Mouse (Mus musculus) spleen, adult 12 weeks (tissue): ENCODE results near the gene Casq2.
"Not testable (repeated sequence)": the region's sequence is repeated elsewhere in the genome, so short reads cannot be mapped to it uniquely, and the experiment has no call there.

ENCODE experiments used
- DNase-seq: peaks from one replicate; pipeline ENCODE4 v3.0.0; 2022; ENCODE audit warnings: low spot score

Casq2 gene

DNA sequence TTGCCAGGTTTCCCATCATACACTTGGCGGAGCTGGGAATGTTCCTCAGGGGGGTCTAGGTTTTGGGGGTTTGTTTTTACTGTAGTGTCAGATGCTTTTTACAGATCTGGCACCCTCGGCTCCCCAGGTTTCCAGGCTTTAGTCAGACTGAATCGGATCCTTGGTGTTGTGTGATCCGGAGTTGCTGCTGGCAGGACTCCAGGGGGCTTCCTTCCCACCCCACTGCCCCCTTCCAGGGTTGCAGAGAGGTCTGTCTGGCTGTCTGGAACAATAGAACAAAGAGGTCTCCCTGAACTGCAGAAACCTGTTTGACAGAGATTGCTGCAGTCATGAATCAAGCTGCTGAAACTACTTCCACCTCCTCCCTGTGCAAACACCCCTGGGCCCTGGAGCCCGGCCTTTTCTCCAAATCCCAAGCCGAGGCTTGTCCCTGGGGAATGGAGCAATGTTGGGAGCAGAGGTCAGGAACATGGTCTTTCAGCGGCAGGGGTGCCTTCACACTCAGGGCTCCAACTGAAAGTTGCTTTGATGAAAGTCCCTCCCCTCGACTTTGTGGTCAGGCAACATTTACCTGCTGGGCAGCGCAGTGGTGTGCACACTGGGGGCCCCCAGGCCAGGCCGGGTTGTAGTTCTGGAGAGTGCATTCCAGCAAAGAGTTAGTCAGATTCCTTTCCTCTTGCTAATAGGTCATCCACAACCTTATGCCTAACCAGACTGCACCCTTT lies 49.3 kb downstream of the Casq2 start:
- DNase-seq = no peak

- no peak for DNase-seq
Measured at GRCm38 (mm10) chr3:102137158-102137557, 50.9 kb downstream of the Casq2 start.

- no peak for DNase-seq
Measured at GRCm38 (mm10) chr3:102138899-102139298, 52.7 kb downstream of the Casq2 start.

- no peak for DNase-seq
Measured at GRCm38 (mm10) chr3:102140606-102141005, 54.4 kb downstream of the Casq2 start.

GRCm38 (mm10) chr3:102141451-102141850 lies 55.2 kb downstream of the Casq2 start:
- no peak for DNase-seq

GRCm38 (mm10) chr3:102141893-102142292 lies 55.7 kb downstream of the Casq2 start:
- no peak for DNase-seq

DNA sequence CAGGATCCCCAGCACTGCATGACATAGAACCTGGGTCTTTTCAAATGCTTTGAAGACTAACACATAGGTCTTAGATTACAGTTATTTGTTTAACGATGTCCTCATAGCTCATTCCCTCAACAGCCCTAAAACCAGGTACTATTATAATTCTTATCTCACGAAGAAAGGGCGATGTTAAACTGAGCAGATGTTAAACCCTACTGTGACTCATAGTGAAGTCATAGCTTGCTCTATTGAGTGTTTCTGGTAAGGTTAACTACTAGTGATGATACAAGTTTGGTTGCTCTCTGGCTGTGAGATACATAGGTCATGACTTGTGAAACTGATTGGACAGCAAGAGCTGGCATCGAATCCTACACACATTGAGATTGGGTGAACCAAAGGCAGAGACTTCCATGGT lies 56.7 kb downstream of the Casq2 start:
- DNase-seq = no peak

DNA sequence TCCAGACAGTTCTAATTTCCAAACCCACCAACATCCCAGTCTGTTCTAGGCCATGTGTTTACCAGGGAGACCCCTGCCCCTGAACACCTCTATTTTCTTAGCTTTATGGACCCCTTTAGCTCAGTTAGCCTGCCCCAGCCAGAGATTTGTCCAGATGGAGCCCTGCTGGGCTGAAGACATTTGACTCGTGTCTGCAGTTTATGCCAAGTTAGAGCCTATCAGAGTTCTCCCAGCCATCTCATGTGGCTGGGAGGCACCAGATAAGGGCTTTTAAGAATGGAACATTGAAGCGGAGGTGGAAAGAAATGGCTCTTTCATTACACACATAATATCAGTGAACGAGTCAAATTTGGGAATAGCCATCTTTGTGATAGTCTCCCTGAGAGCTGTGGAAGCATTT lies 57.3 kb downstream of the Casq2 start:
- DNase-seq = peak; percentile 12

DNA sequence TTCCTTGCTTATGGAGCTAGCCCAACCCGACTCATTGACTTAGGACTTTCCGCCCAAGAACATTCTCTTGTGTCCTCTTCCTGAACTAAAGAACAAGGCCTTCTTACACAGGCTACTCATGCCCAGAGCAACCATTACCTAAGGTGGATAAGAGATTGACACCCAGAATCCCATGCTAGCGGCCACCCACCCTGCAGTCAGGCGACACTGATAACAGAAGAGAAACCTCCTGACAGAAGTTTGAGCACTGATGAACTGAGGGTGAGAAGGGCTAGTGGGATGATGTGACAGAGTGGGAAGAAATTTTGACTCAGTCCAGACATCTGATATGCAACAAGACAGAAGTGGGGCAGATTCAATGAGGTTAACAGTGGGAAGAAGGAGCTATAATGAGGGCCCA lies 58.2 kb downstream of the Casq2 start:
- DNase-seq = peak; percentile 22

DNA sequence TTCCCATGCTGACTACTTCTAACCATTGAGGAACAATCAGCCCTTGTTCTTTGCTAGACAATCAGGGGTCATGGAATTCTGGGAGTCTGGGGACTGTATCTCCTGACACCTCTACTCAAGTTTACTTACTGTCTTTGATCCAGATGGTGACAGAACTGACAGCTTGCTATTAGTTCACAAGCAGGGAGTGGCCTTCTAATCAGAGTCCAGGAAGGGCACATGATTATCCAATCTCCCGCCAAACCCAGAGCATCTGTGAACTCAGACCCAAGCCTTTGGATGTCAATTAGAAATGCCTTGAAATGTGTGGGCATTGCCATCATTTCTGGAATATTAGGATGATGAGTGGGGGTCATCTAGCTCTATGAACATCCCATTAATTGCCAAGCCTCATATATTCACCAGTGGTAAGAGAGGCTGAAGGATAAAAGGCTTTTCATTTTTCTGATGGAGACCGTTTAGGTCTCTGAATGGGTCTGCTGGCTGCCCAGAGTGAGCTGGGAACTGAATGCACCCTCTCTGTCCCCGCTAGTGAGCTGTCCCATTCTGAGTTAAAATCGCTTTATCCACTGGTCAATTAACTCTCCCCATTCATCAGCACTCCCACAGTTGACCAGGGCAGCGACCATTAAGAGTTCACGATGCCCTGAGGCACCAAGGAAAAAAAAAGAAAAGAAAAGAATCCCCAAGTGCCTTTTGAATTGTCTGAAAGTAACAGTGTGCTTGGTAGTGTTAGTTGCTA lies 59.6 kb downstream of the Casq2 start:
- no peak for DNase-seq

- no peak for DNase-seq
Measured at GRCm38 (mm10) chr3:102146428-102146827, 60.2 kb downstream of the Casq2 start.

GRCm38 (mm10) chr3:102147189-102147588 lies 61.0 kb downstream of the Casq2 start:
- DNase-seq = no peak

- DNase-seq = no peak
Measured at GRCm38 (mm10) chr3:102149941-102150340, 63.7 kb downstream of the Casq2 start.

DNA sequence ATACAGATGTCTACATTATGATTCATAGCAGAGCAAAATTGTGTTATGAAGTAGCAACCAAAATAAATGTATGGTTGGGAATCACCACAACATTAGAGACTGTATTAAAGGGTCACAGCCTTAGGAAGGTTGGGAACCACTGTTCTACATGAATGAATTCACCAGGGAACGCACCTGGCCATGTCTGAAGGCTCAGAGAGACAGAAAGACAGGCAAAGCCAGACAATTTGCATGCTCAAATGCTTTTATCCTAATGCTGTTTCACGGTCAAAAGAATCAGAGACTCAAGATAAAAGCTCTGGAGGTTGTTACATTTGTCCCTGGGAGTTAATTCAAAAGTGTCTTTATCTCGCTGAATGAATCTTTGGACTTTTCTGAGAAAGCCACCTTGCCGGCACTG lies 65.6 kb downstream of the Casq2 start:
- no peak for DNase-seq

- no peak for DNase-seq
Measured at GRCm38 (mm10) chr3:102152471-102152870, 66.3 kb downstream of the Casq2 start.

DNA sequence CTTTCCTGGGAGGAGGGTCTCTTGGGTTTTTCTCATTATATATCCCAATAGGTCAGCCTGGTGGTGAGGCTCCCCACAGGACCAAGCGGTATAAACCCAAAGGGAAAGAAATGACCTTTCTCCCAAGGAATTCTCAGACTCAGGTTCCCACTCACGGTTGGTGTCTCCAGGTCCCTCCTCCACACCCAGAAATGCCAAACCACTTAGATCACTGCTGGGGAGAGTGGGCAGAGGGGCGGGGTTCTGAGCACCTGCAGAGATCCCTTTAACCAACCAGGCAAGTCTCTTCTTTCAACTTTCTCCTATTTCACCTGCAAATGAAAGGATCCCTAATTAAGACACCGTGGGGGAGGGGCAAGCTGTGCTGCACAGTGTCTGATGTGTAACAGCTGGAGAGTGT lies 66.7 kb downstream of the Casq2 start:
- DNase-seq = no peak

- DNase-seq = no peak
Measured at GRCm38 (mm10) chr3:102154107-102154506, 67.9 kb downstream of the Casq2 start.

- no peak for DNase-seq
Measured at GRCm38 (mm10) chr3:102156737-102157136, 70.5 kb downstream of the Casq2 start.

DNA sequence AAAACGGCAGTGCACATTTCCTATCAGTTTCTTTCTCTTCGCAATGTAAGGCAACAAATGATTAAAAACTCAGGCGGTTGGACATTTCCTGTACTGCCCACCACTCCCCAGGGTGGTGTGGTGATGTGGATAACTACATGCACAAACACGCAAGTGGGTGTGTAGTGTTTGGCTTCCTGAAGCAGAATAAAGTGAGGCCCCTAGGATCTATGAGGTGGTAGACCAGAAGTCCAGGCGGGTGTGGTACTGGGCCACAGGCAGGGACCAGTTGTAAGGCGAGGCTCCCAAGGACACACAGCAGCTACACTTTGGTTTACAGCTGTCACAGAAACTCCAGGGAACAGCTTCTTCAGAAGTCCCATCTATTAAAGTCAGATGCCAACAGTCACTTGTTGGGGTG lies 71.4 kb downstream of the Casq2 start:
- DNase-seq = no peak

GRCm38 (mm10) chr3:102158759-102159422 lies 72.7 kb downstream of the Casq2 start:
- DNase-seq = no peak

DNA sequence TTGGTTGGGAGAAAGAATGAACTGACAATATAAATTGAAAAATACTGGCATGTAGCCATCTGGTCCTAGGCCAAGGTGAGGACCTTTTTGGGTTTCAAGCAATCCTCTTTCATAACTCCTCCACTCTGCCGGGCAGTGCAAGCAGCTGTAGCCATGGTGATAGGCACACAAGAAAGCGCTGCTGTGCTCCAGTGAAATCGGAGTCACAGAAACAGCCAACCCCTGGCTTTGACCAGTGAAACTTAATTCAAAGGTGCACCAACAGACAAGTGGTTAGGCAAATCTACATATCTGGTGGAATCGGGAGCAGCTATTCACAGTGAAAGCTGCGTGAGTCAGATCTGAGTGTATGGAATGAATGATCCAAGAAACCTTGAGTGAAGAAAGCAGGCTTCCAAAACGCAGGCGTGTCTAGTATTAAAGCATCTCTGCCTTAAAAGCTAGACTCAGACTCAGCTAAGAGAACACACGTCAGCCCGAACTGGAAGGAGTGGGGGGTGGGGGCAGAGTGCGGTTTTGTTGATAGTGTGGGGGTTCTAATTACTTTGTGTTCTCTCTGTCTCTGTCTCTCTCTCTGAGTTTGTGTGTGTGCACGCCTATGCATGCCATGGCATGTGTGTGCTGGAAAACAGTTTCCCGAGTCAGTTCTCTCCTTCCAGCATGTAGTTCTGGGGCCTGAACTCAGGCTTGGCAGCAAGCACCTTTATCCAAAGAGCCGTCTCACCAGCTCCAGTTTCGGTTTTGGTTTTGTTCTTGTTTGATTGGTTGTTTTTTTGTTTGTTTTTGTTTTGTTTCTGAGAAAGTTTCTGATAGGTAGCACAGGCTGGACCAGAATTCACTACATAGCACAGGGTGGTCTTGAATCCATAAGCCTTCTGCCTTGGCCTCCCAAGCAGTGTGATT lies 73.5 kb downstream of the Casq2 start:
- no peak for DNase-seq

DNA sequence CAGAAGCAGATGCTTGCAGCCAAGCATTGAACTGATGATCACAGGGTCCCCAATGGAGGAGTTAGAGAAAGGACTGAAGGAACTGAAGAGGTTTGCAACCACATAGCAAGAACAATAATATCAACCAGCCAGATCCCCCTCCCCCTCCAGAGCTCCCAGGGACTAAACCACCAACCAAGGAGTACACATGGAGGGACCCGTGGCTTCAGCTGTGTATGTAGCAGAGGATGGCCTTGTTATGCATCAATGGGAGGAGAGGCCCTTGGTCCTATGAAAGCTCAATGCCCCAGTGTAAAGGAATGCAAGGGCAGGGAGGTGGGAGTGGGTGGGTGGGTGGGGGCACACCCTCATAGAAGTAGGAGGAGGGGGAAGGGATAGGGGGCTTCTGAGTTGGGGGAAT lies 77.6 kb downstream of the Casq2 start:
- DNase-seq = not testable (repeated sequence)
